Mouse (Mus musculus): ENCODE measurements around the gene Clk2. TPM values are rescaled to one million over a fixed set of nuclear protein-coding genes. Genes with fewer than 3 reads are reported as not detected.

The Clk2 gene
- polyA plus RNA-seq, 1 experiment from 2014 or later, result 30.6 TPM

DNA sequence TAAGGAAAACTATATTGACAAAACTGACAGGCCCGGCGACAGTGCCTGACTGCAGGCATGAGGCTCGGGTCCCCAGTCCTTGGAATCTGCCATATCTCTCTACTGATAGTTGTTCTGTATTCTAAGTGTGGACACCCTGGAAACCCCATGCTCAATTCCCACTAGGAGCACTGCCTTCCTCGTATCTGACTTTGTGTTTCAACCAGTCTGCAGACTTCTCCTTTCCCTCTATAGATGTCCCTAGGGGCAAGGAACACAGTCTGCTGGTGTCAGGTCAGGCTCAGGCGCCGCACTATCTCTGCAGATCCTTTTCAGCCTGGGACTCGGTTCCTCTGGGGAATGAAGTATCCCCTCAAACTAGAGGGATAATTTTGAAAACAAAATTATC lies 31.5 kb upstream of the Clk2 start:
- no peak for DNase-seq (ENCODE audit: low spot score)
- no peak for ATAC-seq (ENCODE audit: low FRiP score)
- Histone ChIP-seq H3K4me2 (replicated peaks; ENCODE audit: low read depth, low read length) (no peak overlapping the region), H3K4me1 (replicated peaks; ENCODE audit: control insufficient read depth, insufficient read depth, low read length) (no peaks in the 10 kb centered on the region), H3K36me3 (ENCODE audit: control insufficient read depth, insufficient read depth, low read length) (no peaks in the 10 kb centered on the region), H3K9me3 (ENCODE audit: control insufficient read depth, low read length) (no peaks in the 10 kb centered on the region), H3K9ac (ENCODE audit: low read depth, low read length) (no peak overlapping the region), H3K27me3 (ENCODE audit: control insufficient read depth, insufficient read depth, low read length) (no peaks in the 10 kb centered on the region), H3K4me3 (ENCODE audit: low read depth, low read length) (no peak overlapping the region), H3K27ac (ENCODE audit: low read depth, low read length) (no peak overlapping the region)
- WGBS, result 80% methylated on average over 7 of the region's 7 CpGs

DNA sequence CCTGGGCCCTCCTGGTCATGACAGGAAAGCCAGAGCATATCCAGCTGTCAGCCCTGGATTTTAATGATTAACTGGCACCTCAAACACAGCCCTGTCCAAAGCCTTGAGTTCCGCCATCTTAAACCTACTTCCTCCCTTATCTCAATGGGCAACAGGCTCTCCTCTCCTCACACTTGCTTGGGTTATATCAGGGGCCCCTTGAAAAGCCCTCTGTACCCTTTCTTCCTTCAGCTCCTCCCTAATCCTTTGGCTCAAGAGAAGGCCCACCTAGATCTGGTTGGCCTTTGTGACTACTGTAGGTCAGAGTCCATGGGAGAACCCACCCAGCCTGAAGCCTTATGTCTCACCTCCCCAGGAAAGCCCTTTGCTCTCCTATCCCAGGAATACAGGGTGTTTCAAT lies 30.8 kb upstream of the Clk2 start:
- WGBS, result 90% methylated on average over 1 of the region's 1 CpGs
- no peaks in the 10 kb centered on the region for H3K27me3 ChIP-seq (ENCODE audit: control insufficient read depth, insufficient read depth, low read length)
- no peaks in the 10 kb centered on the region for H3K36me3 ChIP-seq (ENCODE audit: control insufficient read depth, insufficient read depth, low read length)
- H3K4me3 ChIP-seq (ENCODE audit: low read depth, low read length), result no peak overlapping the region
- no peak overlapping the region for H3K4me2 ChIP-seq (replicated peaks; ENCODE audit: low read depth, low read length)
- H3K4me1 ChIP-seq (replicated peaks; ENCODE audit: control insufficient read depth, insufficient read depth, low read length), result no peaks in the 10 kb centered on the region
- no peaks in the 10 kb centered on the region for H3K9me3 ChIP-seq (ENCODE audit: control insufficient read depth, low read length)
- ATAC-seq (ENCODE audit: low FRiP score) (no peak), DNase-seq (ENCODE audit: low spot score) (no peak)
- H3K9ac ChIP-seq (ENCODE audit: low read depth, low read length), result no peak overlapping the region
- H3K27ac ChIP-seq (ENCODE audit: low read depth, low read length), result no peak overlapping the region

DNA sequence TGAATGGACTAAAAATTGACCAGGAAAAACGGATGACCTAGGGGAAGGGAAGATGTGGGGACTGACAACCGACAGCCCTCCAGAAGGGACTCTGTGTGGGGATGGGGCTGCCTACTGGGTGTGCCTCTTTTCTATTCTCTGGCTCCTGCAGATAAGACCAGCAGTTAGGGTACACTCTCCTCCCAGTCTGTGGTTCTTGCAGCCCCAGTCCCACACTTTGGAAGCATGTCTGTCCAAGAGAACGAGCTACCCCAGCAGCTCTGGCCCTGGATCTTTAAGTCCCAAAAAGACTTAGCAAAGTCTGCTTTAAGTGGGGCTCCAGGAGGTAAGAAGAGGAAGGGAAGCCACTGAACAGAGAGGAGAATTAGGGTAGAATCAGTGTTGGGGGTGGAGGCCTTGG lies 28.6 kb upstream of the Clk2 start, which contains the start of gene Pklr:
Pklr (plus strand) TSS at position 185 of the 400 bp plus-strand sequence.
- Histone ChIP-seq H3K4me1 (replicated peaks; ENCODE audit: control insufficient read depth, insufficient read depth, low read length) (no peaks in the 10 kb centered on the region), H3K27me3 (ENCODE audit: control insufficient read depth, insufficient read depth, low read length) (no peaks in the 10 kb centered on the region), H3K9ac (ENCODE audit: low read depth, low read length) (no peak within 1 kb of the TSS), H3K36me3 (ENCODE audit: control insufficient read depth, insufficient read depth, low read length) (no peaks in the 10 kb centered on the region), H3K4me2 (replicated peaks; ENCODE audit: low read depth, low read length) (no peak within 1 kb of the TSS), H3K9me3 (ENCODE audit: control insufficient read depth, low read length) (no peaks in the 10 kb centered on the region), H3K27ac (ENCODE audit: low read depth, low read length) (no peak within 1 kb of the TSS), H3K4me3 (ENCODE audit: low read depth, low read length) (no peak within 1 kb of the TSS)
- 67% methylated on average over 3 of the region's 3 CpGs for WGBS
- ATAC-seq (ENCODE audit: low FRiP score) (no peak), DNase-seq (ENCODE audit: low spot score) (no peak)

DNA sequence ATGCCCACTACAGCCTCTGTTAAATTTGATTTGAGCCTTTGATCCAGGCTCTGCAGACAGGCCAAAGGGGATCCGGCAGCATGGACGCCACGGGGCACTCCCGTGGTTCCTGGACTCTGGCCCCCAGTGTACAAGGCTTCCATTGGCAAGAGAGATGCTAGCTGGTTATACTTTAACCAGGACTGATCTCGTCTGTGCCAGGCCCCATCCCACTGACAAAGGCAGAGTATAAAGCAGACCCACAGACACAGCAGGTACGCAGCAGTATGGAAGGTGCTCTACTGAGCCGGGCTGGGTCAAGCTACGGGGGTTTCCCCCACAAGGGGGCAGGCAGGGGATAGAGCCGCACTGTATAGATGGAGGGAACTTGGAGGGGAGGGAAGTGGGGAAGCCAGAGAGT lies 28.2 kb upstream of the Clk2 start:
- H3K27me3 ChIP-seq (ENCODE audit: control insufficient read depth, insufficient read depth, low read length), result no peaks in the 10 kb centered on the region; the same call in 1 of the 2 replicates
- H3K27ac ChIP-seq (ENCODE audit: low read depth, low read length), result no peak overlapping the region
- no peak overlapping the region for H3K4me3 ChIP-seq (ENCODE audit: low read depth, low read length)
- no peak overlapping the region for H3K9ac ChIP-seq (ENCODE audit: low read depth, low read length)
- ATAC-seq (ENCODE audit: low FRiP score) (no peak), DNase-seq (ENCODE audit: low spot score) (no peak)
- no peaks in the 10 kb centered on the region for H3K36me3 ChIP-seq (ENCODE audit: control insufficient read depth, insufficient read depth, low read length)
- no peaks in the 10 kb centered on the region for H3K9me3 ChIP-seq (ENCODE audit: control insufficient read depth, low read length)
- no peaks in the 10 kb centered on the region for H3K4me1 ChIP-seq (replicated peaks; ENCODE audit: control insufficient read depth, insufficient read depth, low read length)
- WGBS, result 32% methylated on average over 9 of the region's 9 CpGs
- no peak overlapping the region for H3K4me2 ChIP-seq (replicated peaks; ENCODE audit: low read depth, low read length)

DNA sequence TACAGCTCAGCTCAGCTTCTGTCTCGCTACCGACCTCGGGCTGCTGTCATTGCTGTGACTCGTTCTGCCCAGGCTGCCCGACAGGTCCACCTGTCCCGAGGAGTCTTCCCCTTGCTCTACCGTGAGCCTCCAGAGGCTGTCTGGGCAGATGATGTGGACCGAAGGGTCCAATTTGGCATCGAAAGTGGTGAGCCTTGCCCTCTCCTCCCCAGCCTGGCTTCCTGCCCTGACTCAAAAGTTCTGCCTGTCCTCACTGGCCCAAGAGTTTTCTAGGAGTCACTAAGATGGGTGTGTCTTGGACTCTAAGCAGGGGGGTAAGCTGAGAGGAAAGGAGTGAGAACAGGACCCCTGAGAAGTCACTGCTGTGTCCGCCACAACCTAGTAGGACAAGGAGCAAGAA lies 19.8 kb upstream of the Clk2 start:
- H3K4me3 ChIP-seq (ENCODE audit: low read depth, low read length), result no peak overlapping the region
- H3K9ac ChIP-seq (ENCODE audit: low read depth, low read length), result no peak overlapping the region
- H3K4me2 ChIP-seq (replicated peaks; ENCODE audit: low read depth, low read length), result no peak overlapping the region
- DNase-seq (ENCODE audit: low spot score) (no peak), ATAC-seq (ENCODE audit: low FRiP score) (no peak)
- H3K9me3 ChIP-seq (ENCODE audit: control insufficient read depth, low read length), result no peaks in the 10 kb centered on the region
- no peak overlapping the region for H3K27ac ChIP-seq (ENCODE audit: low read depth, low read length)
- H3K27me3 ChIP-seq (ENCODE audit: control insufficient read depth, insufficient read depth, low read length), result no peaks in the 10 kb centered on the region; the same call in 1 of the 2 replicates
- peaks cover 4% of the 10 kb centered on the region for H3K4me1 ChIP-seq (replicated peaks; ENCODE audit: control insufficient read depth, insufficient read depth, low read length)
- WGBS, result 86% methylated on average over 10 of the region's 10 CpGs
- H3K36me3 ChIP-seq (ENCODE audit: control insufficient read depth, insufficient read depth, low read length), result no peaks in the 10 kb centered on the region

DNA sequence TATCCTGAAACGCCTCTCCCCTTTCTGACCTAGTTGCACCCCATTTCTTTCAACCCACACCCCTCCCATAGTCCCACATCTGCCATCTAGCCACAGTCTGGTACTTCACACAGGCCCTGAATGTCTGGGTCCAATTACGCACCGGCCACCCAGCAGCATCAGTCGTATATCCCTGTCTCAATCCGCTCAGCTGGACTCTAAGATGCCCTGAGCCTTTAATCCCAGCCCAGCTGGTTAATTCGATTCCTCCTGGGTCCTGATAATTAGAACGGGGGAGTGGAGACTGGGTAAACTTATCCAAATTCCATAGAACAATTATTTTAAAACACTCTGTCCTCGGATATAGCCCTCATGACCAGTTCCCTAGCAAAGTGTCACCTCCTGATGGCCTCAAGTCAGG lies 19.0 kb upstream of the Clk2 start:
- H3K36me3 ChIP-seq (ENCODE audit: control insufficient read depth, insufficient read depth, low read length), result no peaks in the 10 kb centered on the region
- DNase-seq (ENCODE audit: low spot score), result no peak
- peaks cover 4% of the 10 kb centered on the region for H3K4me1 ChIP-seq (replicated peaks; ENCODE audit: control insufficient read depth, insufficient read depth, low read length)
- H3K9ac ChIP-seq (ENCODE audit: low read depth, low read length), result no peak overlapping the region
- no peaks in the 10 kb centered on the region; the same call in 1 of the 2 replicates for H3K27me3 ChIP-seq (ENCODE audit: control insufficient read depth, insufficient read depth, low read length)
- H3K27ac ChIP-seq (ENCODE audit: low read depth, low read length), result no peak overlapping the region
- no peak overlapping the region for H3K4me3 ChIP-seq (ENCODE audit: low read depth, low read length)
- WGBS, result 66% methylated on average over 8 of the region's 8 CpGs
- no peaks in the 10 kb centered on the region for H3K9me3 ChIP-seq (ENCODE audit: control insufficient read depth, low read length)
- ATAC-seq (ENCODE audit: low FRiP score), result no peak
- H3K4me2 ChIP-seq (replicated peaks; ENCODE audit: low read depth, low read length), result no peak overlapping the region

DNA sequence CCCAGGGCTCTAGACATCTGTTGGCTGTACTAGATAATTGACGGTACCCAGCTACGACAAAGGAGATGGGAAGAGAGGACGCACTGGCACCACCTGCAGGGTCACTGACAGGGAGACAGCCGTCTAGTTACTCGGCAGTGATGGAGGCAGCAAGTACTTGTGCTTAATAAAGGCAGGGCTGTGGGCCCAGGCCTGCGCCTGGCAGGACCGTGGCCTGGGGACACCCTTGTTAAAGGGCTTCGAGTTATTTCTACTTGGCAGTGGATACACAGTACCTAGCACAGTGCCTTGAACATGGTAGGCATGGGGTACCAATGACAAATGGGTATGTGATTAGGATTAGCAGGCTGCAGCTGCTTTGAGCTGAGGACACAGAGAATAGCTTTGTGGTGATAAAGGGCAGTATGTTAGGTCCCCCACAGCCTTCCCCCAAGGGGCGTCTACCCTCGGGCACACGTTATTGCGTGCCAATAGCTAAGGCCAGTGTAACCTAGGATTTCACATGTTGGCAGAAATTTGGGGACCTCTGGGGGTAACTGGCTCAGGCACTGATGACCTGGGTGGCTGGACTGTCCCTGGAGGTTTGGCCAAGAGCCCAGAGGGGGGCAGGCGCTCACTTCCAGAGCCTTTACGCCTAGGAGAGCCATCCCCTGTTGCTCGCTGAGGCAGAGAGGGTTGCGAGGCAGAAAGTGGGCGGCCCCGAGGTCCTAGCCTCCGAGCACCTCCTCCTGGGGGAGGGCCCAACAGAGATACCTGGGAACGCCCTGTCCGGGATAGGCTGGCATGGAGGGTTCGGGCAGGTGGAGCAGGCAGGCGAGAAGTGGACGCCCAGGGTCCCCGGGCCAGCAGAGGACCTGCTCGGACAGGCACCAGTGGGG lies 17.3 kb upstream of the Clk2 start:
- Histone ChIP-seq H3K27ac (ENCODE audit: low read depth, low read length) (no peak overlapping the region), H3K9me3 (ENCODE audit: control insufficient read depth, low read length) (no peaks in the 10 kb centered on the region), H3K4me2 (replicated peaks; ENCODE audit: low read depth, low read length) (peak overlapping the region; percentile 28; the same call in 1 of the 2 replicates), H3K4me3 (ENCODE audit: low read depth, low read length) (no peak overlapping the region), H3K27me3 (ENCODE audit: control insufficient read depth, insufficient read depth, low read length) (no peaks in the 10 kb centered on the region; the same call in 1 of the 2 replicates), H3K36me3 (ENCODE audit: control insufficient read depth, insufficient read depth, low read length) (no peaks in the 10 kb centered on the region), H3K9ac (ENCODE audit: low read depth, low read length) (0 out of 2 replicates have a peak overlapping the region, but pooled peaks have one; percentile 27), H3K4me1 (replicated peaks; ENCODE audit: control insufficient read depth, insufficient read depth, low read length) (peaks cover 4% of the 10 kb centered on the region)
- ATAC-seq (ENCODE audit: low FRiP score) (peak; percentile 70; the same call in 1 of the 2 replicates), DNase-seq (ENCODE audit: low spot score) (no peak)
- WGBS, result 24% methylated on average over 26 of the region's 26 CpGs

DNA sequence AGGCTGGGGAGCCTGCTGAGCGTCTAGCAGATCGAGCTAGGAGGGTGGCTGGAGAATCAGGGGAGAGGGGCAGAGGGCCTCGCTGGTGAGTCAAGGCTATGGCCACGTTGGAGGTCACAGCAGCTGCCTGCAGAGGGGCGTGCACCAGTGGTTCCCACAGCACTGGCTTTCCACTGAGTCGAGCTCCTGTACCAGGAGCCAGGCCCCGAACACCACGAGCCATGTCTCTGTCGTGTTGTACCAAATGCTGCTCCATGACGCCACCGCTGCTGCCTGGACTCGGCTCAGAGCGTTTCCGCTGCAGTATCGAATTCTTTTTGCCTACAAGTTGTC lies 16.6 kb upstream of the Clk2 start:
- Histone ChIP-seq H3K9me3 (ENCODE audit: control insufficient read depth, low read length) (no peaks in the 10 kb centered on the region), H3K4me3 (ENCODE audit: low read depth, low read length) (no peak overlapping the region), H3K36me3 (ENCODE audit: control insufficient read depth, insufficient read depth, low read length) (no peaks in the 10 kb centered on the region), H3K4me1 (replicated peaks; ENCODE audit: control insufficient read depth, insufficient read depth, low read length) (peaks cover 4% of the 10 kb centered on the region), H3K27me3 (ENCODE audit: control insufficient read depth, insufficient read depth, low read length) (no peaks in the 10 kb centered on the region; the same call in 1 of the 2 replicates), H3K9ac (ENCODE audit: low read depth, low read length) (0 out of 2 replicates have a peak overlapping the region, but pooled peaks have one; percentile 27), H3K27ac (ENCODE audit: low read depth, low read length) (no peak overlapping the region), H3K4me2 (replicated peaks; ENCODE audit: low read depth, low read length) (peak overlapping the region; percentile 28; the same call in 1 of the 2 replicates)
- no peak for DNase-seq (ENCODE audit: low spot score)
- ATAC-seq (ENCODE audit: low FRiP score), result 0 out of 2 replicates have a peak, but pooled peaks have one; percentile 29
- 13% methylated on average over 15 of the region's 15 CpGs for WGBS

DNA sequence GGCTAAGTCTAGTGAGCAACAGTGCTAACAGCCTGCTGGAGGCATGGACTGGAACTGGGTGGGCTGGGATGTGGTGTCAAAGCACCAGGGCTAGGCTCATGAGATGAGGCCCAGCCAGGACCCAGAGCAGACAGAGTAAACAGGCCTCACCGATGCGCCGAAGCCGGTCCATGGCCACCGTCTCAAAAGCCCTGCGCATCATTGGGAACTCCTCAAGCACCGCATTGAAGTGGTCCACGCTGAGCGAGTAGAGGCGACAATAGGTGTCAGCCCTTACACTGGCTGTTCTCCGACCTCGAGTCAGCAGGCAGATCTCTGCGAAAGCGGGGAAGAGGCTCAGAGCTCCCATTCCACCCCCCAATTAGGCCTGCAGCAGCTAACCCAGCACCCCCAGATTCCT lies 16.0 kb upstream of the Clk2 start:
- Histone ChIP-seq H3K27me3 (ENCODE audit: control insufficient read depth, insufficient read depth, low read length) (no peaks in the 10 kb centered on the region; the same call in 1 of the 2 replicates), H3K9me3 (ENCODE audit: control insufficient read depth, low read length) (no peaks in the 10 kb centered on the region), H3K36me3 (ENCODE audit: control insufficient read depth, insufficient read depth, low read length) (no peaks in the 10 kb centered on the region), H3K27ac (ENCODE audit: low read depth, low read length) (no peak overlapping the region), H3K9ac (ENCODE audit: low read depth, low read length) (no peak overlapping the region), H3K4me3 (ENCODE audit: low read depth, low read length) (no peak overlapping the region), H3K4me1 (replicated peaks; ENCODE audit: control insufficient read depth, insufficient read depth, low read length) (peaks cover 4% of the 10 kb centered on the region), H3K4me2 (replicated peaks; ENCODE audit: low read depth, low read length) (no peak overlapping the region)
- no peak for ATAC-seq (ENCODE audit: low FRiP score)
- 72% methylated on average over 14 of the region's 14 CpGs for WGBS
- DNase-seq (ENCODE audit: low spot score), result no peak
